Mouse (Mus musculus) forebrain, embryonic 11.5 days (tissue): ENCODE results near the gene Zzz3. TPM values are rescaled to one million over a fixed set of nuclear protein-coding genes. Genes with fewer than 3 reads are reported as not detected.

ENCODE experiments used
- ATAC-seq: fragments of 200-750 bp; cut with Nextera tagmentation; replicated peaks from 2 replicates; pipeline ENCODE4 v1.8.0; 2017; ENCODE audit warnings: moderate TSS enrichment; ENCODE audit not compliant: low FRiP score
- DNase-seq: peaks from one replicate; pipeline ENCODE4 v3.0.0-alpha.2; 2017; ENCODE audit warnings: low spot score
- H3K27ac ChIP-seq: fragments of 300-500 bp; sonication (generic); 2 replicates; pipeline ENCODE4 v1.5.1; 2014; ENCODE audit warnings: low read depth, low read length
- H3K27me3 ChIP-seq: fragments of 300-500 bp; sonication (generic); 2 replicates; pipeline ENCODE4 v1.6.1; 2014; ENCODE audit warnings: mild to moderate bottlenecking, low read length, mixed read lengths; ENCODE audit not compliant: control insufficient read depth, insufficient read depth
- H3K36me3 ChIP-seq: fragments of 300-500 bp; sonication (generic); 2 replicates; pipeline ENCODE4 v1.6.1; 2014; ENCODE audit warnings: mild to moderate bottlenecking, low read length, moderate library complexity, mixed read lengths; ENCODE audit not compliant: control insufficient read depth, insufficient read depth
- H3K4me1 ChIP-seq: fragments of 300-500 bp; sonication (generic); replicated peaks from 2 replicates; pipeline ENCODE4 v1.6.1; 2014; ENCODE audit warnings: low read length, mixed read lengths; ENCODE audit not compliant: control insufficient read depth, insufficient read depth
- H3K4me2 ChIP-seq: fragments of 300-500 bp; sonication (generic); 2 replicates; pipeline ENCODE4 v1.6.1; 2014; ENCODE audit warnings: low read depth, mild to moderate bottlenecking, low read length, moderate library complexity, mixed read lengths; ENCODE audit not compliant: severe bottlenecking
- H3K4me3 ChIP-seq: fragments of 300-500 bp; sonication (generic); 2 replicates; pipeline ENCODE4 v1.5.1; 2014; ENCODE audit warnings: low read depth, low read length
- H3K9ac ChIP-seq: fragments of 300-500 bp; sonication (generic); 2 replicates; pipeline ENCODE4 v1.6.1; 2014; ENCODE audit warnings: low read length
- H3K9me3 ChIP-seq: fragments of 300-500 bp; sonication (generic); 2 replicates; pipeline ENCODE4 v1.6.1; 2016; ENCODE audit warnings: low read length, mixed read lengths; ENCODE audit not compliant: control insufficient read depth
- WGBS: fragments of 180-500 bp; shearing (Covaris S2); extraction: QIAGEN DNeasy Blood & Tissue Kit; methylation state at CpG from one replicate; pipeline ENCODE4 v1.1.7; 2014; 5-methylcytosine and 5-hydroxymethylcytosine counted together
- polyA plus RNA-seq: library from polyadenylated mRNA; unstranded; fragments of >200 nt; fragmentation: Nextera tagmentation; extraction: Ambion mirVana; gene quantifications from 2 replicates; pipeline ENCODE4 v1.2.1, GENCODE M21; 2014

The Zzz3 gene
- polyA plus RNA-seq, 1 experiment from 2014 or later, result 61.4 TPM

- H3K4me3 ChIP-seq, result no peak overlapping the region
- 83% methylated on average over 5 of the region's 6 CpGs for WGBS
- no peak for DNase-seq
- H3K27ac ChIP-seq, result no peak overlapping the region
- H3K9me3 ChIP-seq, result no peaks in the 10 kb centered on the region
- ATAC-seq, result no peak
- no peak overlapping the region for H3K9ac ChIP-seq
- H3K27me3 ChIP-seq, result no peaks in the 10 kb centered on the region
- H3K4me2 ChIP-seq, result no peak overlapping the region
- H3K4me1 ChIP-seq, result no peaks in the 10 kb centered on the region
- no peaks in the 10 kb centered on the region for H3K36me3 ChIP-seq
Measured at GRCm38 (mm10) chr3:152465338-152465737, 70.1 kb downstream of the Zzz3 start.

DNA sequence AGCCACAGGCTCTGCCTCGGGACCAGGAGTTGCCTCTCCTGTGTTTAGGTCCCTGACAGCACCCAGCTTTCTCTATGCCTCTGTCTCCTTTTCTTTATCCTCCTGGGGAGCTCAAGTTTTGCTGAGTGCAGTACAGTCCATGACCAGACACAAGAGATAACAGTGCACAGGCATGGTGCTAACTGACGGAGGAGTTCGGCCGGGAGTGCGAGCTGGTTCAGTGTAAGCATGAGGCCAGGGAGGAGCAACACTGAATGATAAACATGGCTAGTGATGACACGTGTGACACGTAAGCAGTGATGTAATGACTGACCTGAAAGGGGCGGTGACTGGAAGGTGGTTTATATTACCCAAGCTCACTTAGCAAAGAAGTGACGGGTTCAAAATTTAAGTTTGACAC is 71.6 kb downstream of the Zzz3 start:
- 94% methylated on average over 9 of the region's 9 CpGs for WGBS
- Histone ChIP-seq H3K9me3 (no peaks in the 10 kb centered on the region), H3K36me3 (no peaks in the 10 kb centered on the region), H3K4me3 (no peak overlapping the region), H3K4me1 (no peaks in the 10 kb centered on the region), H3K9ac (no peak overlapping the region), H3K27me3 (no peaks in the 10 kb centered on the region), H3K27ac (no peak overlapping the region), H3K4me2 (no peak overlapping the region)
- no peak for ATAC-seq
- DNase-seq, result no peak

- H3K27ac ChIP-seq, result no peak overlapping the region
- no peaks in the 10 kb centered on the region for H3K4me1 ChIP-seq
- no peaks in the 10 kb centered on the region for H3K36me3 ChIP-seq
- DNase-seq (no peak), ATAC-seq (no peak)
- no peak overlapping the region for H3K9ac ChIP-seq
- H3K27me3 ChIP-seq, result no peaks in the 10 kb centered on the region
- H3K4me2 ChIP-seq, result no peak overlapping the region
- H3K4me3 ChIP-seq, result no peak overlapping the region
- H3K9me3 ChIP-seq, result no peaks in the 10 kb centered on the region
- WGBS, result 86% methylated on average over 4 of the region's 4 CpGs
Measured at GRCm38 (mm10) chr3:152467312-152467711, 72.0 kb downstream of the Zzz3 start.

- Histone ChIP-seq H3K27ac (no peak overlapping the region), H3K9ac (no peak overlapping the region), H3K27me3 (no peaks in the 10 kb centered on the region), H3K9me3 (no peaks in the 10 kb centered on the region), H3K4me3 (no peak overlapping the region), H3K36me3 (no peaks in the 10 kb centered on the region), H3K4me1 (no peaks in the 10 kb centered on the region), H3K4me2 (no peak overlapping the region)
- 91% methylated on average over 8 of the region's 8 CpGs for WGBS
- ATAC-seq (no peak), DNase-seq (no peak)
Measured at GRCm38 (mm10) chr3:152468032-152468431, 72.8 kb downstream of the Zzz3 start.

- no peak overlapping the region for H3K27ac ChIP-seq
- DNase-seq, result no peak
- no peaks in the 10 kb centered on the region for H3K27me3 ChIP-seq
- WGBS, result 89% methylated on average over 12 of the region's 12 CpGs
- ATAC-seq, result no peak
- H3K4me3 ChIP-seq, result no peak overlapping the region
- no peaks in the 10 kb centered on the region for H3K9me3 ChIP-seq
- H3K4me2 ChIP-seq, result no peak overlapping the region
- H3K9ac ChIP-seq, result no peak overlapping the region
- H3K36me3 ChIP-seq, result no peaks in the 10 kb centered on the region
- H3K4me1 ChIP-seq, result no peaks in the 10 kb centered on the region
Measured at GRCm38 (mm10) chr3:152468569-152469041, 73.3 kb downstream of the Zzz3 start.

GRCm38 (mm10) chr3:152469423-152470200 is 74.3 kb downstream of the Zzz3 start:
- H3K27me3 ChIP-seq, result no peaks in the 10 kb centered on the region
- no peak for ATAC-seq
- no peaks in the 10 kb centered on the region for H3K4me1 ChIP-seq
- no peaks in the 10 kb centered on the region for H3K9me3 ChIP-seq
- 86% methylated on average over 18 of the region's 18 CpGs for WGBS
- no peaks in the 10 kb centered on the region for H3K36me3 ChIP-seq
- H3K27ac ChIP-seq, result no peak overlapping the region
- DNase-seq, result no peak
- H3K4me3 ChIP-seq, result no peak overlapping the region
- no peak overlapping the region for H3K9ac ChIP-seq
- H3K4me2 ChIP-seq, result no peak overlapping the region

- Histone ChIP-seq H3K36me3 (no peaks in the 10 kb centered on the region), H3K4me2 (no peak overlapping the region), H3K4me1 (no peaks in the 10 kb centered on the region), H3K9me3 (no peaks in the 10 kb centered on the region), H3K27me3 (no peaks in the 10 kb centered on the region), H3K4me3 (no peak overlapping the region), H3K9ac (no peak overlapping the region), H3K27ac (no peak overlapping the region)
- WGBS, result 87% methylated on average over 10 of the region's 10 CpGs
- DNase-seq (no peak), ATAC-seq (no peak)
Measured at GRCm38 (mm10) chr3:152470347-152470746, 75.1 kb downstream of the Zzz3 start.

DNA sequence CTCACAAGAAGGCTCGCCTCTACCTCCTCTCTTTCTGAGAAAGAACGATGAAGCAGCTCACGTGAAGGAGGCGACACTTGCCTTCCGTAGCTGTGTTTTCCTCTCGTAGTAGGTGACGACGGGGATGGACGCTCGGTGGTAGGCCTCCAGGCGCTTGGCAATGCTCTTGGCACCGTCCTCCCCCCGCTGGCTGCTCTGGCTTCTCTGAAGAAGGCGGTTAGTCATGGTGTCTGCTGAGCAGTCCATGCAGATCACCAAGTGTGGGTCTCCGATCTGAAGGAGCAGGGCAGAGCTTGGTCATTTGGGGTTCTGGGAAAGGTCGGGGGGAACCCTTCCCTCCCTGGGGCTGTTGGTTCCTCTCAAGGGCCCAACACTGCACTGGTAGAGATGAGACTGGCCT is 77.4 kb downstream of the Zzz3 start:
- H3K27ac ChIP-seq, result no peak overlapping the region
- no peaks in the 10 kb centered on the region for H3K27me3 ChIP-seq
- H3K9ac ChIP-seq, result no peak overlapping the region
- no peaks in the 10 kb centered on the region for H3K9me3 ChIP-seq
- no peak overlapping the region for H3K4me2 ChIP-seq
- 90% methylated on average over 16 of the region's 16 CpGs for WGBS
- DNase-seq, result no peak
- H3K4me3 ChIP-seq, result no peak overlapping the region
- H3K4me1 ChIP-seq, result peaks cover 6% of the 10 kb centered on the region; the same call in 1 of the 2 replicates
- ATAC-seq, result no peak
- no peaks in the 10 kb centered on the region for H3K36me3 ChIP-seq
